Mouse (Mus musculus): ENCODE measurements at regions not wholly inside any gene's neighbourhood (a gene's known extent, or its start where the extent isn't known, plus 50 kb on each side); places are given as distances from the start of the nearest gene placed in this dataset.

- TF ChIP-seq CTCF (IDR thresholded peaks at IDR 0.05; ENCODE audit: borderline replicate concordance, insufficient read depth, low read depth, low read length) (no peak), POLR2A (IDR thresholded peaks at IDR 0.05; ENCODE audit: borderline replicate concordance, insufficient read depth, low read length) (no peak)
These were observed 82.0 kb upstream of the Cttnbp2 start for GRCm38 (mm10) chr6:18596680-18597079.

All from cerebellum, adult 2 months (tissue).